Mouse (Mus musculus): ENCODE measurements around the gene Kptn.

Gene Kptn

DNA sequence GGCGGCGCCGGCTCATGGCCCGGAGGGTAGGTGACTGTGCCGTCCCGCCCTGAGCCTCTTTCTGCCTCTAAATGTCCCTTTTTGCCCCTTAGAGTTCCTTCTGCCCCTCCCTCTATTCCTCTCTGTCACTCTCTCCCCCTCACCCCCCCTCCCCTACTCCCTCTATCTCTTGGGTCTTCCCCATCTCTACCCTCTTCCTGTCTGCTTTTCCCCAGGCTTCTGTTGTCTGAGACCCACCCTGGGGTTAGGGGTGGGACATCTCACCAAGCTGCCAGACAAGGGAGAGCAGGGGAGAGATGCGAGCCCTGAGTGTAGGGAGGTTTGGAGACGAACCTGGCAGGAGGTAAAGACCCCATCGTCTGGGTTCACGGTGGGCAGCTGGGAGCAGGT, 55.8 kb downstream of the Kptn start:
- TF ChIP-seq CTCF (conservative IDR thresholded peaks at IDR 0.05; ENCODE audit: low read length) (no peak), POU5F1 (IDR thresholded peaks at IDR 0.05; ENCODE audit: borderline replicate concordance, low read length) (no peak), NANOG (IDR thresholded peaks at IDR 0.05; ENCODE audit: borderline replicate concordance, low read length) (no peak)
- no peaks in the 10 kb centered on the region for H3K9me3 ChIP-seq (ENCODE audit: low read length)
- peak overlapping the region; percentile 82 for H3K4me3 ChIP-seq (replicated peaks; ENCODE audit: low read length)
- peaks cover 30% of the 10 kb centered on the region for H3K4me1 ChIP-seq (replicated peaks; ENCODE audit: low read depth, low read length)
- H3K36me3 ChIP-seq (ENCODE audit: insufficient read depth, low read length) = no peaks in the 10 kb centered on the region
- H3K27me3 ChIP-seq (ENCODE audit: insufficient read depth, low read length) = peaks cover 60% of the 10 kb centered on the region

Measured in E14TG2a.4 (cell line).